Mouse (Mus musculus) CH12.LX (cell line): ENCODE measurements around the gene Nfatc2.

ENCODE experiments used
- CTCF ChIP-seq, 2 experiments: IDR thresholded peaks in 1 of 2; conservative IDR thresholded peaks in 1 of 2; 2 replicates each; pipeline ENCODE4 v1.5.1; 2011 to 2012; ENCODE audit warnings: low read depth in 2 of 2, low read length in 2 of 2, improper control_type of control experiment in 1 of 2, inconsistent platforms in 1 of 2, mild to moderate bottlenecking in 1 of 2, moderate library complexity in 1 of 2
- MEF2A ChIP-seq: IDR thresholded peaks from 2 replicates; pipeline ENCODE4 v1.6.1; 2014; ENCODE audit warnings: low read depth, mild to moderate bottlenecking, inconsistent platforms, low read length, improper control_type of control experiment, borderline replicate concordance

GRCm38 (mm10) chr2:168571241-168571640 is 30.2 kb downstream of the Nfatc2 start:
- TF ChIP-seq CTCF (conservative IDR thresholded peaks at IDR 0.05 in 1 of 2, IDR thresholded peaks at IDR 0.05 in 1 of 2; ENCODE audit: low read depth in 2 of 2, low read length in 2 of 2) (no peak), MEF2A (no peak)
